Mouse (Mus musculus) hindbrain, postnatal 0 days (tissue): ENCODE data around the gene Rrp12. TPM values are rescaled to one million over a fixed set of nuclear protein-coding genes. Genes with fewer than 3 reads are reported as not detected.

ENCODE experiments used
- ATAC-seq: fragments of 200-750 bp; cut with Nextera tagmentation; 2 replicates; pipeline ENCODE4 v1.8.0; 2017; ENCODE audit warnings: mild to moderate bottlenecking, moderate TSS enrichment, moderate library complexity
- DNase-seq: peaks from one replicate; pipeline ENCODE4 v3.0.0-alpha.2; 2015; ENCODE audit warnings: low spot score
- H3K27ac ChIP-seq: fragments of 300-500 bp; sonication (generic); 2 replicates; pipeline ENCODE4 v1.5.1; 2014; ENCODE audit warnings: mild to moderate bottlenecking
- H3K27me3 ChIP-seq: fragments of 300-500 bp; sonication (generic); 2 replicates; pipeline ENCODE4 v1.6.1; 2014; ENCODE audit warnings: low read length, mixed read lengths; ENCODE audit not compliant: insufficient read depth
- H3K36me3 ChIP-seq: fragments of 300-500 bp; sonication (generic); 2 replicates; pipeline ENCODE4 v1.6.1; 2014; ENCODE audit warnings: low read length, mixed read lengths; ENCODE audit not compliant: insufficient read depth
- H3K4me1 ChIP-seq: fragments of 300-500 bp; sonication (generic); 2 replicates; pipeline ENCODE4 v1.6.1; 2014; ENCODE audit warnings: antibody characterized with exemption, low read length, mixed read lengths; ENCODE audit not compliant: insufficient read depth
- H3K4me2 ChIP-seq: fragments of 300-500 bp; sonication (generic); 2 replicates; pipeline ENCODE4 v1.6.1; 2014; ENCODE audit warnings: low read depth, mild to moderate bottlenecking, low read length, moderate library complexity, mixed read lengths
- H3K4me3 ChIP-seq: fragments of 300-500 bp; sonication (generic); 2 replicates; pipeline ENCODE4 v1.5.1; 2014; ENCODE audit warnings: low read length
- H3K9ac ChIP-seq: fragments of 300-500 bp; sonication (generic); replicated peaks from 2 replicates; pipeline ENCODE4 v1.6.1; 2014; ENCODE audit warnings: mild to moderate bottlenecking, low read length, moderate library complexity, mixed read lengths
- H3K9me3 ChIP-seq: fragments of 300-500 bp; sonication (generic); 2 replicates; pipeline ENCODE4 v1.6.1; 2016; ENCODE audit warnings: low read length, mixed read lengths
- CTCF ChIP-seq: IDR thresholded peaks from 2 replicates; pipeline ENCODE4 v1.5.1; 2016; ENCODE audit warnings: antibody characterized with exemption, control low read depth, low read depth
- WGBS: fragments of 180-500 bp; shearing (Covaris S2); extraction: QIAGEN DNeasy Blood & Tissue Kit; methylation state at CpG from one replicate; pipeline ENCODE4 v1.1.7; 2014; 5-methylcytosine and 5-hydroxymethylcytosine counted together
- polyA plus RNA-seq: library from polyadenylated mRNA; unstranded; fragments of >200 nt; fragmentation: Nextera tagmentation; extraction: Ambion mirVana; gene quantifications from 2 replicates; pipeline ENCODE4 v1.2.1, GENCODE M21; 2015
- total RNA-seq: library from RNA; depleted of rRNA; stranded (reverse); fragments of >200 nt; gene quantifications from 2 replicates; pipeline ENCODE4 v1.2.3, GENCODE M21; 2014

Rrp12 gene
- total and polyA plus RNA-seq, 2 experiments from 2014 or later, result 12.3 to 19.2 TPM

DNA sequence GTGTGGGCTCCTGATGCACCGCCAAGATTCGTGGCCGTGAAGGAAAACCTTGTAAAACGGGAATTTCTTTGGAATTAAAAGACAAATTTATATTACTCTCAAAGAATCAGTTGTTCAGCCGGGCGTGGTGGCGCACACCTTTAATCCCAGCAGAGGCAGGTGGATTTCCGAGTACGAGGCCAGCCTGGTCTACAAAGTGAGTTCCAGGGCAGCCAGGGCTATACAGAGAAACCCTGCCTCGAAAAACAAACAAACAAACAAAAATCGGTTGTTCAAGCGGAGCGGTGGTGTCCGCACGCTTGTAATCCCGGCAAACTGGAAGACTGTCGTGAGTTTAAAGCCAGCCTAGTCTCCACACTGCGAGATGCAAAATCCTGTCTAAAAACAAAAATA, 342 bp upstream of the Rrp12 start:
- DNase-seq (no peak), ATAC-seq (peak; percentile 50; the same call in 1 of the 2 replicates)
- Histone ChIP-seq H3K4me3 (peak overlapping the region; percentile 70), H3K4me1 (peaks cover 4% of the 10 kb centered on the region; the same call in 1 of the 2 replicates), H3K27me3 (no peaks in the 10 kb centered on the region), H3K9me3 (no peaks in the 10 kb centered on the region), H3K4me2 (peak overlapping the region; percentile 84), H3K9ac (peak overlapping the region; percentile 59; the same call in 1 of the 2 replicates), H3K27ac (no peak overlapping the region), H3K36me3 (peaks cover 6% of the 10 kb centered on the region; the same call in 1 of the 2 replicates)
- WGBS, result 14% methylated on average over 18 of the region's 18 CpGs
- no peak for TF ChIP-seq CTCF

GRCm38 (mm10) chr19:41894959-41895358, 1.0 kb downstream of the Rrp12 start:
- H3K27me3 ChIP-seq, result no peaks in the 10 kb centered on the region
- no peaks in the 10 kb centered on the region for H3K9me3 ChIP-seq
- DNase-seq, result no peak
- H3K4me2 ChIP-seq, result peak overlapping the region; percentile 84
- TF ChIP-seq CTCF, result no peak
- WGBS, result 44% methylated on average over 7 of the region's 7 CpGs
- peaks cover 11% of the 10 kb centered on the region for H3K36me3 ChIP-seq
- H3K27ac ChIP-seq, result no peak overlapping the region
- H3K9ac ChIP-seq, result no peak overlapping the region
- ATAC-seq, result no peak
- H3K4me3 ChIP-seq, result peak overlapping the region; percentile 70
- H3K4me1 ChIP-seq, result peaks cover 4% of the 10 kb centered on the region; the same call in 1 of the 2 replicates

GRCm38 (mm10) chr19:41888191-41888590, 7.8 kb downstream of the Rrp12 start:
- Histone ChIP-seq H3K9ac (no peak overlapping the region), H3K4me2 (no peak overlapping the region), H3K4me3 (no peak overlapping the region), H3K27me3 (no peaks in the 10 kb centered on the region), H3K36me3 (peaks cover 68% of the 10 kb centered on the region), H3K27ac (no peak overlapping the region), H3K4me1 (no peaks in the 10 kb centered on the region), H3K9me3 (no peaks in the 10 kb centered on the region)
- no peak for ATAC-seq
- TF ChIP-seq CTCF, result no peak
- DNase-seq, result no peak

DNA sequence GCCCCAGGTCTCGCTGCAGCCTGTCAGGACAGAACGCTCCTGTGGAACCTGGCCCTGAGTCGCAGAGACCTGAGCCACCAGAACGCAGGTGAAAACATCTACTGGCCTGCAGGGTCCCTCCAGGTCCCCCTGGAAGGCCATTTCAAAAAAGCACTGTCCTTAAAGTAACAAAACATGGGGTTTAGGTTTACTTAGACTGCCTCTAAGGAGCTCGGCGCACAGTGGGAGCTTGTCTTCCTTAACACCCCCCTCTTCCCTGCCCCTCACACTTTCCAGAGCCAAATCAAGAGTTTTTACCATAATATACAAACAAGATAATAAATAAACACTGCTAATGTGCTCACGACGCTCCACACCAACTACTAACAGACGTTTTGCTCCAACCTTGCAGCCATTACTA, 12.1 kb downstream of the Rrp12 start:
- no peak for ATAC-seq
- Histone ChIP-seq H3K9ac (no peak overlapping the region), H3K4me2 (no peak overlapping the region), H3K36me3 (peaks cover 65% of the 10 kb centered on the region), H3K9me3 (no peaks in the 10 kb centered on the region), H3K27me3 (no peaks in the 10 kb centered on the region), H3K4me3 (no peak overlapping the region), H3K4me1 (no peaks in the 10 kb centered on the region), H3K27ac (no peak overlapping the region)
- WGBS, result 95% methylated on average over 9 of the region's 9 CpGs
- no peak for DNase-seq
- no peak for TF ChIP-seq CTCF

DNA sequence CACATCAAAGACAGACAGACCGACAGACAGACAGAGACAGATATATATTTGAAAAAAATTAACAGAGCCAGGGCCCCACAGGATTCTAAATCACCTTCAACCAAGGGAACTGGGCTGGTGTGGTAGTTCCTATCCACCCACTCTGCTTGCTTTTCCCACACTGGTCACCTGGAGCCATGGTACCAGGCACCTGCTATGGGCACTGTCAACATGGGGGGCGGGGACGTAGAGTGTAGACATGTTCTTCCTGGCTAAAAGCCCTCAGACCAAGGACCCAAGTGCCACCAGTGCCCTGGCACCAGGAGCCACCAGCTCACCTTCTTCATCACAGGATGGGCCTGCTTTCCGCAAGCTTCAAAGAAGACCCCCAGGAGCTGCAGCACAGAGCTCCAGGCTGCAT, 14.1 kb downstream of the Rrp12 start:
- Histone ChIP-seq H3K9me3 (no peaks in the 10 kb centered on the region), H3K4me3 (no peak overlapping the region), H3K27me3 (no peaks in the 10 kb centered on the region), H3K4me1 (no peaks in the 10 kb centered on the region), H3K9ac (no peak overlapping the region), H3K4me2 (no peak overlapping the region), H3K36me3 (peaks cover 56% of the 10 kb centered on the region), H3K27ac (no peak overlapping the region)
- no peak for DNase-seq
- no peak for ATAC-seq
- no peak for TF ChIP-seq CTCF
- WGBS, result 98% methylated on average over 4 of the region's 4 CpGs

DNA sequence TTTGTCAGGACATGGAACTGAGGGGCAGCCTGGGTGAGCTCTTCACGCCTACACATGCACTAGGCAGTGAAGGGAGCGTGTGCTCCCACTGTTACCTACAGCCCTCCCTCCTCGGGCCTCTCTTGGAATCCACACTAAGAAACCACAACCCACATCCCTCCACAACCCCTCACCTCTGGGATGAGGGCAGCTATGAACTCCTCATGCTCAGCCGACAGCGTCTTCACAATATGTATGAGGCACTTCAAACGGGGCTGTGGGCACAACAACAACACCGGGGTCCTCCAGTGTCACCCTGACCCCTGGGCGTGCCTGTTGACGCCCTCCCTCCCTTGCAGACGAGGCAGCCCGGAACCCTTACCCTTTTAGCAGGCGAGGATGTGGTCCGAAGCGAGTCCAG, 21.6 kb downstream of the Rrp12 start:
- ATAC-seq (no peak), DNase-seq (no peak)
- Histone ChIP-seq H3K4me2 (no peak overlapping the region), H3K4me3 (no peak overlapping the region), H3K4me1 (no peaks in the 10 kb centered on the region), H3K36me3 (peaks cover 51% of the 10 kb centered on the region), H3K27ac (no peak overlapping the region), H3K9ac (no peak overlapping the region), H3K27me3 (no peaks in the 10 kb centered on the region), H3K9me3 (no peaks in the 10 kb centered on the region)
- no peak for TF ChIP-seq CTCF
- WGBS, result 93% methylated on average over 14 of the region's 14 CpGs

GRCm38 (mm10) chr19:41872285-41872684, 23.7 kb downstream of the Rrp12 start:
- no peaks in the 10 kb centered on the region for H3K9me3 ChIP-seq
- H3K4me1 ChIP-seq, result no peaks in the 10 kb centered on the region
- TF ChIP-seq CTCF, result no peak
- no peak overlapping the region for H3K9ac ChIP-seq
- no peak overlapping the region for H3K4me3 ChIP-seq
- H3K27me3 ChIP-seq, result no peaks in the 10 kb centered on the region
- WGBS, result 95% methylated on average over 2 of the region's 2 CpGs
- peaks cover 55% of the 10 kb centered on the region for H3K36me3 ChIP-seq
- H3K4me2 ChIP-seq, result no peak overlapping the region
- ATAC-seq (no peak), DNase-seq (no peak)
- no peak overlapping the region for H3K27ac ChIP-seq
